Mouse (Mus musculus) midbrain, postnatal 0 days (tissue): ENCODE measurements around the gene Rbms2. TPM values are rescaled to one million over a fixed set of nuclear protein-coding genes. Genes with fewer than 3 reads are reported as not detected.

Experiments used
- ATAC-seq: fragments of 200-750 bp; cut with Nextera tagmentation; 2 replicates; pipeline ENCODE4 v1.8.0; 2017; ENCODE audit warnings: moderate number of reproducible peaks, mild to moderate bottlenecking, moderate TSS enrichment, moderate library complexity; ENCODE audit not compliant: low FRiP score
- DNase-seq: peaks from one replicate; pipeline ENCODE4 v3.0.0-alpha.2; 2015; ENCODE audit warnings: low spot score
- H3K27ac ChIP-seq: fragments of 300-500 bp; sonication (generic); 2 replicates; pipeline ENCODE4 v1.5.1; 2014; ENCODE audit warnings: low read depth, mild to moderate bottlenecking, low read length, mixed read lengths
- H3K27me3 ChIP-seq: fragments of 300-500 bp; sonication (generic); 2 replicates; pipeline ENCODE4 v1.6.1; 2014; ENCODE audit warnings: low read length, control low read depth, mixed read lengths; ENCODE audit not compliant: insufficient read depth
- H3K36me3 ChIP-seq: fragments of 300-500 bp; sonication (generic); 2 replicates; pipeline ENCODE4 v1.6.1; 2014; ENCODE audit warnings: low read length, control low read depth, mixed read lengths; ENCODE audit not compliant: insufficient read depth
- H3K4me1 ChIP-seq: fragments of 300-500 bp; sonication (generic); 2 replicates; pipeline ENCODE4 v1.6.1; 2014; ENCODE audit warnings: mild to moderate bottlenecking, control low read depth, antibody characterized with exemption, low read length, mixed read lengths; ENCODE audit not compliant: insufficient read depth
- H3K4me2 ChIP-seq: fragments of 300-500 bp; sonication (generic); 2 replicates; pipeline ENCODE4 v1.6.1; 2014; ENCODE audit warnings: low read depth, mild to moderate bottlenecking, low read length, mixed read lengths; ENCODE audit not compliant: poor library complexity, severe bottlenecking
- H3K4me3 ChIP-seq: fragments of 300-500 bp; sonication (generic); 2 replicates; pipeline ENCODE4 v1.5.1; 2014; ENCODE audit warnings: low read depth, mild to moderate bottlenecking, low read length, moderate library complexity
- H3K9ac ChIP-seq: fragments of 300-500 bp; sonication (generic); replicated peaks from 2 replicates; pipeline ENCODE4 v1.6.1; 2014; ENCODE audit warnings: mild to moderate bottlenecking, low read length, moderate library complexity, mixed read lengths; ENCODE audit not compliant: poor library complexity, severe bottlenecking
- H3K9me3 ChIP-seq: fragments of 300-500 bp; sonication (generic); 2 replicates; pipeline ENCODE4 v1.6.1; 2016; ENCODE audit warnings: low read length, control low read depth
- CTCF ChIP-seq: IDR thresholded peaks from 2 replicates; pipeline ENCODE4 v1.5.1; 2016; ENCODE audit warnings: antibody characterized with exemption, mild to moderate bottlenecking
- WGBS: fragments of 180-500 bp; shearing (Covaris S2); extraction: QIAGEN DNeasy Blood & Tissue Kit; methylation state at CpG from one replicate; pipeline ENCODE4 v1.1.7; 2014; 5-methylcytosine and 5-hydroxymethylcytosine counted together
- polyA plus RNA-seq: library from polyadenylated mRNA; unstranded; fragments of >200 nt; fragmentation: Nextera tagmentation; extraction: Ambion mirVana; gene quantifications from 2 replicates; pipeline ENCODE4 v1.2.1, GENCODE M21; 2015
- total RNA-seq: library from RNA; depleted of rRNA; stranded (reverse); fragments of >200 nt; gene quantifications from 2 replicates; pipeline ENCODE4 v1.2.3, GENCODE M21; 2014; rRNA removed

Gene Rbms2
- total RNA-seq, result 11.1 and 12.9 TPM in 2 replicates
- polyA plus RNA-seq, result 5.2 and 5.3 TPM in 2 replicates

DNA sequence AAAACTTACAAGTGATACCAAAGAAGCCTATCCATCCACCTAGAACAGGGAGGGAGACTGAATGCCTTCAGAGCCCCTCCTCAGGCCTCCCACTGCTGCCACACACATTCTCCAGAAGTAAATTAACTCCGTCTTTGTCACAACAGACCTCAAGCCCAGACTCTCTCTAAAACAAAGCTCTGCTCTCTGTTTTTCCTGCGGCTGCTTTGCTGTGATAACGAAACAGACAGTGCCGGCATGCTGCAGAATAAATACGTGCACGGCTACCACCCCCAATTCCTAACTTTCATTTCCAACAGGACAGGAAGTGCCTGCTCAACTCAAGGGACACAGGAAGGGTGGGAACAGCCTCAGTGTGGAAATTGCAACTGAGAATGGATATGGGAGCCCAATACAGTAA is at the start of gene Rbms2:
Gene Rbms2 (minus strand): TSS at position 309 of the 400 bp plus-strand sequence.
- DNase-seq, result no peak
- 0 out of 2 replicates have a peak within 1 kb of the TSS, but pooled peaks have one; percentile 26 for H3K27ac ChIP-seq
- WGBS, result 8% methylated on average over 6 of the region's 6 CpGs
- H3K36me3 ChIP-seq, result no peaks in the 10 kb centered on the region
- peaks cover 3% of the 10 kb centered on the region; the same call in 1 of the 2 replicates for H3K4me1 ChIP-seq
- ATAC-seq, result no peak
- peak within 1 kb of the TSS; percentile 5; the same call in 1 of the 2 replicates for H3K4me3 ChIP-seq
- no peaks in the 10 kb centered on the region for H3K27me3 ChIP-seq
- no peak for TF ChIP-seq CTCF
- 0 out of 2 replicates have a peak within 1 kb of the TSS, but pooled peaks have one; percentile 8 for H3K9ac ChIP-seq
- no peaks in the 10 kb centered on the region for H3K9me3 ChIP-seq
- H3K4me2 ChIP-seq, result peak within 1 kb of the TSS; percentile 4; the same call in 1 of the 2 replicates

DNA sequence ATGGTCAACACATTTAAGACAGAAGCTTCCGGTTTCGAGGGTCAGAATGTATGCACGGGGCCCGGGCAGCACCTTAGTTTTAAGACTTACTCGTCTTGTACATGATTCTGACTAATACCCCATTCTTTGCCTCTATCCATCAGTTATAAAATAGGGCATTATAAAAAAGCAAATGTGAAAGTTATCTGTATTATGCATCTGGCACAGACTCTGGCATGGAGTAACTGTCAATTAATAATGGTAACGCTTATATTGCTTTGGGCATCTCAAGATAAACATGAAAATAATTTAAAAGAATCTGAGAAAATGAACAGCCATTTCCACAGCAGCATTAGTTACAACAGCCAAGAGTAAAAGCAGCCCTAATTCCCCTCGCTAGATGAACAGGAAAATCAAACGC is 47.9 kb upstream of the Rbms2 start:
- H3K9ac ChIP-seq, result no peak overlapping the region
- no peaks in the 10 kb centered on the region for H3K36me3 ChIP-seq
- no peak for DNase-seq
- no peak overlapping the region for H3K4me2 ChIP-seq
- H3K4me1 ChIP-seq, result no peaks in the 10 kb centered on the region
- H3K4me3 ChIP-seq, result no peak overlapping the region
- no peaks in the 10 kb centered on the region for H3K9me3 ChIP-seq
- no peaks in the 10 kb centered on the region for H3K27me3 ChIP-seq
- no peak for ATAC-seq
- TF ChIP-seq CTCF, result no peak
- WGBS, result 94% methylated on average over 8 of the region's 8 CpGs
- no peak overlapping the region for H3K27ac ChIP-seq

DNA sequence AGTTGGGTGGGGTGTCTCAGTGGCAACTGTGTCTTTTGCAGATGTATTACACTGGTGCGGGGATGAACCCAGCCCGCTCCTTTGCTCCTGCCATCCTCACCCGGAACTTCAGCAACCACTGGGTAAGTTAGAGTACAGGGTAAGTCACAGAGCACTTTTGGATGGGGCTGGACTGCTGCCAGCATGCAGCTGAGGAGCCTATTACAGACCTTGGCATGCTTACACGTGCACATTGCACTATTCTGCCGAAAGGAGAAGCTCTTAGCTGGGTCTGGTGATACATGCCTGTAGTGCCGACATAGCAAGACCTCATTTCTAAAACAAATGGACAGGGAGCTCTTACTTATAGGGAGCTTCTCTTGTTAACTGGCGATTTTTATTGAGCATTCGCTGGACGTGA is 47.5 kb upstream of the Rbms2 start:
- Histone ChIP-seq H3K4me3 (no peak overlapping the region), H3K9ac (no peak overlapping the region), H3K9me3 (no peaks in the 10 kb centered on the region), H3K4me1 (no peaks in the 10 kb centered on the region), H3K36me3 (no peaks in the 10 kb centered on the region), H3K4me2 (no peak overlapping the region), H3K27ac (no peak overlapping the region), H3K27me3 (no peaks in the 10 kb centered on the region)
- 78% methylated on average over 9 of the region's 9 CpGs for WGBS
- DNase-seq (no peak), ATAC-seq (no peak)
- TF ChIP-seq CTCF, result no peak

DNA sequence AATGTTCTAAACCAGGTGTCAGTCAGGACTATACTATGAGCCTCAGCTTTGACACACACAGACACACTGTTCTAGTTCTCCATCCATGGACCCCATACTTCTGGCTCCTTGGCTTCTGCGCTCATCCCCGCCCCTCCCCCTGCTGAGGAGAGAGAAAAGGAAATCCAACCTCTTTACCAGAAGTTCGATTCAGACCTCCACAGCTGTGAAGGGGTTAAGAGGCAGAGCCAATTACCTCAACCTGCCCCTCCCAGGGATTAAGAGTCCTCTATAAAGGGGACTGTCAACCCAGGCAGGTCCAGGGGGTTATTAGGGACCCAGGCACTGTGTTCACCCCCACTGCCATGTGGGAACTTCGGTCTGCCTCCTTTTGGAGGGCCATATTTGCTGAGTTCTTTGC is 45.4 kb upstream of the Rbms2 start, which contains the start of gene Mip:
Gene Mip (plus strand): TSS at position 301 of the 400 bp plus-strand sequence.
- Histone ChIP-seq H3K36me3 (no peaks in the 10 kb centered on the region), H3K27me3 (no peaks in the 10 kb centered on the region), H3K9ac (no peak within 1 kb of the TSS), H3K9me3 (no peaks in the 10 kb centered on the region), H3K27ac (no peak within 1 kb of the TSS), H3K4me1 (no peaks in the 10 kb centered on the region), H3K4me3 (no peak within 1 kb of the TSS), H3K4me2 (no peak within 1 kb of the TSS)
- 32% methylated on average over 4 of the region's 4 CpGs for WGBS
- ATAC-seq, result no peak
- TF ChIP-seq CTCF, result no peak
- no peak for DNase-seq

DNA sequence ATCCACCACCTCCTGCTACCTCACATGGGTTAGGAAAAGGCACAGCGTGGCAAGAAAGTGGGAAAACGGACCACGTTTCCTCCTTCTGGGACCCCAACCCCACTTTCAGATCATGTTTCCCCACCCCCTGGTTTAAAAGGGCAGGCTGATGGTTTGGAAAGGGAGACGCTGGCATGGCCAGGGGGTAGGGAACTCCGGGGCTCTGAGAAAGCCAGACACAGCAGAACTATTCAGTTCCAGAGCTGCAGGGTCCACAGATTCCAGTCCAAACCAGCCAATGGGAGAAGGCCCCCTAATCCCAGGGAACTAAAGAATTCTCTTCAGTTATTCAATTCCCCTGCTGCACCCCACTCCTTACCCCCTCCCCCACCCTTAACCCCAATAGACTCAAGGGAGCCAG is 45.0 kb upstream of the Rbms2 start:
- DNase-seq, result no peak
- TF ChIP-seq CTCF, result no peak

DNA sequence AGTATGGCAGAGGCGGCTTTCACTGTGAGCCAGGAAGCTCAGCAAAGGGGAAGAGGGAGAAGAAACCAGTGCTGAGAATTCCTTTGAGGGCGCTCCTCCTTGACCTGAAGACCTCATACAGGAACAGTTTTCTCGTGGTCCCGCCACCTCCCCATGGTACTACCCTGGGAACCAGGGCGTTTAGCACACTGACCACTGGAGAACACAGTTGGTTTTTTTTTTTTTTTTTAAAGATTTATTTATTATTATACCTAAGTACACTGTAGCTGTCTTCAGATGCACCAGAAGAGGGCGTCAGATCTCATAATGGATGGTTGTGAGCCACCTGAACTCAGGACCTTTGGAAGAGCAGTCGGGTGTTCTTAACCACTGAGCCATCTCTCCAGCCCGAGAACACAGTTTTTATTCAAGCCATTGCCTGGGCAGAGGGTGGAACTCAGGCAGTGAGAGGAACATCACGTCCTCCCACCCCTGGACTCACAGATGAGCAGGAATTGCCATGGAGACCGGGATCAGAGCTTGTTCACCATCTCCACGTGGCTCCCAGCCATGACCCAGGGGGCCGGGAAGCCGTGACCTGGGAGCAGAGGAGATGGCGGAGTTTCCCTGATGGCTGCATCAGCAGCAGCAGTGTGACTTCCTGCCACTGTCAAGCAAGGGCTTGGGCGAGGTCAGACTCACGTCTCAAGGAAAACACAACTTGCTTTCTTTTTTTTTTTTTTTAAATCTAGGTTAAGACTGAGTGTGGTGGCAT is 41.6 kb upstream of the Rbms2 start:
- Histone ChIP-seq H3K4me2 (no peak overlapping the region), H3K36me3 (no peaks in the 10 kb centered on the region), H3K9ac (no peak overlapping the region), H3K4me3 (no peak overlapping the region), H3K4me1 (no peaks in the 10 kb centered on the region), H3K27me3 (no peaks in the 10 kb centered on the region), H3K9me3 (no peaks in the 10 kb centered on the region), H3K27ac (no peak overlapping the region)
- DNase-seq, result no peak
- 62% methylated on average over 16 of the region's 16 CpGs for WGBS
- ATAC-seq, result no peak
- no peak for TF ChIP-seq CTCF

More for the DNA sequence above, 45.0 kb upstream of the Rbms2 start:
- Histone ChIP-seq H3K9me3 (no peaks in the 10 kb centered on the region), H3K36me3 (no peaks in the 10 kb centered on the region), H3K4me2 (no peak overlapping the region), H3K4me3 (no peak overlapping the region), H3K4me1 (no peaks in the 10 kb centered on the region), H3K27ac (no peak overlapping the region), H3K9ac (no peak overlapping the region), H3K27me3 (no peaks in the 10 kb centered on the region)
- ATAC-seq, result no peak
- 31% methylated on average over 5 of the region's 5 CpGs for WGBS
